Mouse (Mus musculus): ENCODE measurements around the gene Rnf24. TPM values are rescaled to one million over a fixed set of nuclear protein-coding genes. Genes with fewer than 3 reads are reported as not detected.
A peak's percentile ranks its signal among the peaks of the same experiment; 100 is the strongest.

Gene Rnf24
- total and polyA plus RNA-seq, 2 experiments = 2.1 to 2.3 TPM

GRCm38 (mm10) chr2:131351968-131352746 lies 535 bp downstream of the Rnf24 start:
- under 1% methylated on average over 51 of the region's 51 CpGs for WGBS
- Histone ChIP-seq H3K4me1 (ENCODE audit: control insufficient read depth, insufficient read depth, low read length) (peaks cover 5% of the 10 kb centered on the region), H3K4me3 (ENCODE audit: insufficient read depth, low read depth, low read length) (peak overlapping the region; percentile 88), H3K79me2 (ENCODE audit: control insufficient read depth, insufficient read depth, low read length) (peaks cover 17% of the 10 kb centered on the region; the same call in 1 of the 2 replicates), H3K9ac (ENCODE audit: low read depth, low read length) (peak overlapping the region; percentile 97), H3K27ac (replicated peaks; ENCODE audit: insufficient read depth, low read depth, low read length) (peak overlapping the region; percentile 80), H3K36me3 (ENCODE audit: control insufficient read depth, insufficient read depth, low read length) (no peaks in the 10 kb centered on the region), H3K27me3 (ENCODE audit: control insufficient read depth, insufficient read depth, low read length) (no peaks in the 10 kb centered on the region)
- TF ChIP-seq CTCF (IDR thresholded peaks at IDR 0.05; ENCODE audit: low read depth, low read length) = no peak
- no peak for TF ChIP-seq POLR2A (IDR thresholded peaks at IDR 0.05; ENCODE audit: extremely low read depth, insufficient read depth, low read length)
- DNase-seq (ENCODE audit: extremely low read depth, low read depth, low spot score) = no peak

GRCm38 (mm10) chr2:131351471-131351870 lies 1.2 kb downstream of the Rnf24 start:
- Histone ChIP-seq H3K36me3 (ENCODE audit: control insufficient read depth, insufficient read depth, low read length) (no peaks in the 10 kb centered on the region), H3K4me3 (ENCODE audit: insufficient read depth, low read depth, low read length) (peak overlapping the region; percentile 88; the same call in 1 of the 2 replicates), H3K27me3 (ENCODE audit: control insufficient read depth, insufficient read depth, low read length) (no peaks in the 10 kb centered on the region), H3K9ac (ENCODE audit: low read depth, low read length) (no peak overlapping the region), H3K4me1 (ENCODE audit: control insufficient read depth, insufficient read depth, low read length) (peaks cover 5% of the 10 kb centered on the region), H3K79me2 (ENCODE audit: control insufficient read depth, insufficient read depth, low read length) (peaks cover 17% of the 10 kb centered on the region; the same call in 1 of the 2 replicates), H3K27ac (replicated peaks; ENCODE audit: insufficient read depth, low read depth, low read length) (no peak overlapping the region)
- WGBS = 40% methylated on average over 10 of the region's 10 CpGs
- no peak for TF ChIP-seq POLR2A (IDR thresholded peaks at IDR 0.05; ENCODE audit: extremely low read depth, insufficient read depth, low read length)
- no peak for TF ChIP-seq CTCF (IDR thresholded peaks at IDR 0.05; ENCODE audit: low read depth, low read length)
- no peak for DNase-seq (ENCODE audit: extremely low read depth, low read depth, low spot score)

DNA sequence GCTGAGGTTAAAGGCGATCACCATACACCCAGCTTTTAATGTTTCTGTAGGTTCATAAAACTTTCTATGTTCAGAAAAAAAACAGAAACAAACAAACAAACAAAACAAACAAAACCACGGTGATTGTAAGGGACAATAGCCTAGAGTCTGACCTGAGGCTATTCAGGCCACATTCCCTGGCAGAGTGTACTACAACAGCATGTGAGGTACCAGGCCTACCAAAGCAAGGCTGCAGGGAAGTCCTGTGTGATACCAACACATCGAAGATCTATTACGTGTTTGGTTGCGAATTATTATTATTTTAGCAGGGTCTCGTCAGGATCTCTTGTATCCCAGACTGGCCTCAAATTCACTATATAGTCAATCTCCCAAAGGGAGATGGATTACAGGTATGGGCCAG lies 2.4 kb downstream of the Rnf24 start:
- Histone ChIP-seq H3K4me3 (ENCODE audit: insufficient read depth, low read depth, low read length) (no peak overlapping the region), H3K36me3 (ENCODE audit: control insufficient read depth, insufficient read depth, low read length) (no peaks in the 10 kb centered on the region), H3K79me2 (ENCODE audit: control insufficient read depth, insufficient read depth, low read length) (peaks cover 17% of the 10 kb centered on the region; the same call in 1 of the 2 replicates), H3K27me3 (ENCODE audit: control insufficient read depth, insufficient read depth, low read length) (no peaks in the 10 kb centered on the region), H3K9ac (ENCODE audit: low read depth, low read length) (no peak overlapping the region), H3K27ac (replicated peaks; ENCODE audit: insufficient read depth, low read depth, low read length) (peak overlapping the region; percentile 61), H3K4me1 (ENCODE audit: control insufficient read depth, insufficient read depth, low read length) (peaks cover 6% of the 10 kb centered on the region)
- 71% methylated on average over 6 of the region's 6 CpGs for WGBS
- DNase-seq (ENCODE audit: extremely low read depth, low read depth, low spot score) = peak; percentile 69
- TF ChIP-seq POLR2A (IDR thresholded peaks at IDR 0.05; ENCODE audit: extremely low read depth, insufficient read depth, low read length) (no peak), CTCF (IDR thresholded peaks at IDR 0.05; ENCODE audit: low read depth, low read length) (no peak)

- H3K27me3 ChIP-seq (ENCODE audit: control insufficient read depth, insufficient read depth, low read length) = no peaks in the 10 kb centered on the region
- no peak for DNase-seq (ENCODE audit: extremely low read depth, low read depth, low spot score)
- no peak overlapping the region for H3K9ac ChIP-seq (ENCODE audit: low read depth, low read length)
- no peak for TF ChIP-seq POLR2A (IDR thresholded peaks at IDR 0.05; ENCODE audit: extremely low read depth, insufficient read depth, low read length)
- no peak for TF ChIP-seq CTCF (IDR thresholded peaks at IDR 0.05; ENCODE audit: low read depth, low read length)
- no peak overlapping the region for H3K4me3 ChIP-seq (ENCODE audit: insufficient read depth, low read depth, low read length)
- H3K79me2 ChIP-seq (ENCODE audit: control insufficient read depth, insufficient read depth, low read length) = peaks cover 31% of the 10 kb centered on the region; the same call in 1 of the 2 replicates
- H3K27ac ChIP-seq (replicated peaks; ENCODE audit: insufficient read depth, low read depth, low read length) = no peak overlapping the region
- H3K36me3 ChIP-seq (ENCODE audit: control insufficient read depth, insufficient read depth, low read length) = no peaks in the 10 kb centered on the region
- peaks cover 12% of the 10 kb centered on the region for H3K4me1 ChIP-seq (ENCODE audit: control insufficient read depth, insufficient read depth, low read length)
- 17% methylated on average over 3 of the region's 3 CpGs for WGBS
These were observed 7.1 kb downstream of the Rnf24 start for GRCm38 (mm10) chr2:131345556-131345955.

- TF ChIP-seq CTCF (IDR thresholded peaks at IDR 0.05; ENCODE audit: low read depth, low read length) (no peak), POLR2A (IDR thresholded peaks at IDR 0.05; ENCODE audit: extremely low read depth, insufficient read depth, low read length) (no peak)
- Histone ChIP-seq H3K36me3 (ENCODE audit: control insufficient read depth, insufficient read depth, low read length) (no peaks in the 10 kb centered on the region), H3K27ac (replicated peaks; ENCODE audit: insufficient read depth, low read depth, low read length) (no peak overlapping the region), H3K4me1 (ENCODE audit: control insufficient read depth, insufficient read depth, low read length) (peaks cover 12% of the 10 kb centered on the region), H3K27me3 (ENCODE audit: control insufficient read depth, insufficient read depth, low read length) (no peaks in the 10 kb centered on the region), H3K4me3 (ENCODE audit: insufficient read depth, low read depth, low read length) (no peak overlapping the region), H3K9ac (ENCODE audit: low read depth, low read length) (no peak overlapping the region), H3K79me2 (ENCODE audit: control insufficient read depth, insufficient read depth, low read length) (peaks cover 40% of the 10 kb centered on the region; the same call in 1 of the 2 replicates)
- peak; percentile 85 for DNase-seq (ENCODE audit: extremely low read depth, low read depth, low spot score)
- 64% methylated on average over 3 of the region's 3 CpGs for WGBS
These were observed 8.2 kb downstream of the Rnf24 start for GRCm38 (mm10) chr2:131344449-131344848.

DNA sequence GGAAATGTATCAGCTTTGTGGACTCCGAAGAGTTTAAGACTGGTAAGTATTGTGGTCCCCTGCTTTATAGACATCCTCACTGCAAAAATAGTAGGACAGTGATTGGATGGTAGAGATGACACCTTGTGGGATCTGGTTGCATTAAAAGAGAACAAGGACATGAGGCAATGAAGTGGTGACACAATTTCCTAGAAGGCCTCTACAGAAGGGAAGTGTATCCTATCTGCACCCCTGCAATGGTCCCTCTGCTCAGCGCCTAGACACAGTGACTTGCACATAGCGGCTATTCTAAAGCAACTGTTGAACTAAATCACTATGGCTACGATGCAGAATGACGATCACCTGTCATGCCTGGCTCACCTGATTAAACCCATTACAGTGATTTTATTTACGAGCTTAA lies 15.1 kb downstream of the Rnf24 start:
- Histone ChIP-seq H3K79me2 (ENCODE audit: control insufficient read depth, insufficient read depth, low read length) (peaks cover 32% of the 10 kb centered on the region; the same call in 1 of the 2 replicates), H3K27ac (replicated peaks; ENCODE audit: insufficient read depth, low read depth, low read length) (no peak overlapping the region), H3K36me3 (ENCODE audit: control insufficient read depth, insufficient read depth, low read length) (no peaks in the 10 kb centered on the region), H3K27me3 (ENCODE audit: control insufficient read depth, insufficient read depth, low read length) (no peaks in the 10 kb centered on the region), H3K4me3 (ENCODE audit: insufficient read depth, low read depth, low read length) (no peak overlapping the region), H3K9ac (ENCODE audit: low read depth, low read length) (no peak overlapping the region), H3K4me1 (ENCODE audit: control insufficient read depth, insufficient read depth, low read length) (no peaks in the 10 kb centered on the region)
- 89% methylated on average over 6 of the region's 6 CpGs for WGBS
- no peak for DNase-seq (ENCODE audit: extremely low read depth, low read depth, low spot score)
- TF ChIP-seq CTCF (IDR thresholded peaks at IDR 0.05; ENCODE audit: low read depth, low read length) (no peak), POLR2A (IDR thresholded peaks at IDR 0.05; ENCODE audit: extremely low read depth, insufficient read depth, low read length) (no peak)
